Mouse (Mus musculus) lung, postnatal 36 days (tissue): ENCODE measurements around the gene Ctla2a.
A peak's percentile ranks its signal among the peaks of the same experiment; 100 is the strongest.
"Not testable (repeated sequence)": the region's sequence is repeated elsewhere in the genome, so short reads cannot be mapped to it uniquely, and the experiment has no call there.

Experiments used
- DNase-seq: peaks from one replicate; pipeline ENCODE4 v3.0.0; 2022; ENCODE audit warnings: mixed read lengths

Ctla2a gene

GRCm38 (mm10) chr13:60936500-60936901 lies at the start of gene Ctla2a, which contains the start of gene Gm49391:
TSS of gene Ctla2a (minus strand) at chr13:60936625.
TSS of gene Gm49391 (minus strand) at chr13:60936571.
- peak; percentile 91 for DNase-seq

- DNase-seq = not testable (repeated sequence)
Observed at GRCm38 (mm10) chr13:60972319-60972718, 35.9 kb upstream of the Ctla2a start.

GRCm38 (mm10) chr13:60963985-60964384 lies 27.6 kb upstream of the Ctla2a start:
- DNase-seq = not testable (repeated sequence)

GRCm38 (mm10) chr13:60961706-60962105 lies 25.3 kb upstream of the Ctla2a start:
- peak; percentile 36 for DNase-seq

GRCm38 (mm10) chr13:60941884-60942283 lies 5.5 kb upstream of the Ctla2a start, which contains the start of gene Tpbpa:
TSS of gene Tpbpa (minus strand) at chr13:60941984.
- DNase-seq = not testable (repeated sequence)

- not testable (repeated sequence) for DNase-seq
Observed at GRCm38 (mm10) chr13:60935490-60935889, 935 bp downstream of the Ctla2a start, which contains the start of gene Gm49393. TSS of gene Gm49393 (minus strand) at chr13:60935590.

- not testable (repeated sequence) for DNase-seq
Observed at GRCm38 (mm10) chr13:60904780-60905179, 31.6 kb downstream of the Ctla2a start, which contains the start of gene Tpbpb. TSS of gene Tpbpb (minus strand) at chr13:60904880.

GRCm38 (mm10) chr13:60897328-60897727 lies 39.1 kb downstream of the Ctla2a start, which contains the start of gene Ctla2b:
TSS of gene Ctla2b (minus strand) at chr13:60897447.
- peak; percentile 90 for DNase-seq

GRCm38 (mm10) chr13:60896794-60897193 lies 39.6 kb downstream of the Ctla2a start, which contains the start of gene Gm49392:
TSS of gene Gm49392 (minus strand) at chr13:60896894.
- not testable (repeated sequence) for DNase-seq

- DNase-seq = no peak
Observed at GRCm38 (mm10) chr13:60895406-60896160, 40.8 kb downstream of the Ctla2a start.

GRCm38 (mm10) chr13:60892301-60892700 lies 44.1 kb downstream of the Ctla2a start:
- DNase-seq = no peak
